Mouse (Mus musculus) hindbrain, embryonic 16.5 days (tissue): ENCODE measurements around the gene Ankrd54. TPM values are rescaled to one million over a fixed set of nuclear protein-coding genes. Genes with fewer than 3 reads are reported as not detected.

Experiments used
- ATAC-seq: fragments of 200-750 bp; cut with Nextera tagmentation; 2 replicates; pipeline ENCODE4 v1.8.0; 2017; ENCODE audit warnings: moderate TSS enrichment, moderate library complexity
- H3K27ac ChIP-seq: fragments of 300-500 bp; sonication (generic); 2 replicates; pipeline ENCODE4 v1.5.1; 2014; ENCODE audit warnings: low read depth, mild to moderate bottlenecking, control low read depth, low read length, moderate library complexity
- H3K27me3 ChIP-seq: fragments of 300-500 bp; sonication (generic); replicated peaks from 2 replicates; pipeline ENCODE4 v1.6.1; 2014; ENCODE audit warnings: low read length; ENCODE audit not compliant: control insufficient read depth, insufficient read depth
- H3K36me3 ChIP-seq: fragments of 300-500 bp; sonication (generic); 2 replicates; pipeline ENCODE4 v1.6.1; 2014; ENCODE audit warnings: mild to moderate bottlenecking, low read length, moderate library complexity, mixed read lengths; ENCODE audit not compliant: control insufficient read depth, insufficient read depth
- H3K4me1 ChIP-seq: fragments of 300-500 bp; sonication (generic); 2 replicates; pipeline ENCODE4 v1.6.1; 2014; ENCODE audit warnings: low read depth, low read length; ENCODE audit not compliant: control insufficient read depth, insufficient read depth
- H3K4me2 ChIP-seq: fragments of 300-500 bp; sonication (generic); 2 replicates; pipeline ENCODE4 v1.6.1; 2014; ENCODE audit warnings: mild to moderate bottlenecking, low read length, control low read depth, moderate library complexity
- H3K4me3 ChIP-seq: fragments of 300-500 bp; sonication (generic); 2 replicates; pipeline ENCODE4 v1.5.1; 2014; ENCODE audit warnings: mild to moderate bottlenecking, low read length, control low read depth, moderate library complexity
- H3K9ac ChIP-seq: fragments of 300-500 bp; sonication (generic); 2 replicates; pipeline ENCODE4 v1.6.1; 2014; ENCODE audit warnings: low read depth, mild to moderate bottlenecking, control low read depth, low read length, moderate library complexity
- H3K9me3 ChIP-seq: fragments of 300-500 bp; sonication (generic); 2 replicates; pipeline ENCODE4 v1.6.1; 2014; ENCODE audit warnings: mild to moderate bottlenecking, low read length, moderate library complexity; ENCODE audit not compliant: control insufficient read depth
- WGBS: fragments of 180-500 bp; shearing (Covaris S2); extraction: QIAGEN DNeasy Blood & Tissue Kit; methylation state at CpG from one replicate; pipeline ENCODE4 v1.1.7; 2014; 5-methylcytosine and 5-hydroxymethylcytosine counted together
- polyA plus RNA-seq: library from polyadenylated mRNA; unstranded; fragments of >200 nt; fragmentation: Nextera tagmentation; extraction: Ambion mirVana; gene quantifications from 2 replicates; pipeline ENCODE4 v1.2.1, GENCODE M21; 2015

The Ankrd54 gene
- polyA plus RNA-seq, 1 experiment from 2014 or later: 50.0 TPM

- H3K9ac ChIP-seq: no peak overlapping the region
- peaks cover 29% of the 10 kb centered on the region for H3K36me3 ChIP-seq
- WGBS: 66% methylated on average over 13 of the region's 13 CpGs
- H3K9me3 ChIP-seq: no peaks in the 10 kb centered on the region
- no peaks in the 10 kb centered on the region; the same call in 1 of the 2 replicates for H3K4me1 ChIP-seq
- H3K4me3 ChIP-seq: no peak overlapping the region
- H3K27me3 ChIP-seq: no peaks in the 10 kb centered on the region
- no peak for ATAC-seq
- H3K27ac ChIP-seq: no peak overlapping the region
- H3K4me2 ChIP-seq: no peak overlapping the region
These were observed 11.0 kb downstream of the Ankrd54 start for GRCm38 (mm10) chr15:79051461-79052360.

GRCm38 (mm10) chr15:79050964-79051363 is 11.7 kb downstream of the Ankrd54 start:
- Histone ChIP-seq H3K4me2 (no peak overlapping the region), H3K36me3 (peaks cover 24% of the 10 kb centered on the region), H3K27ac (no peak overlapping the region), H3K4me3 (no peak overlapping the region), H3K27me3 (no peaks in the 10 kb centered on the region), H3K9me3 (no peaks in the 10 kb centered on the region), H3K9ac (no peak overlapping the region), H3K4me1 (no peaks in the 10 kb centered on the region; the same call in 1 of the 2 replicates)
- 87% methylated on average over 2 of the region's 2 CpGs for WGBS
- no peak for ATAC-seq

GRCm38 (mm10) chr15:79050160-79050845 is 12.4 kb downstream of the Ankrd54 start:
- H3K4me2 ChIP-seq: no peak overlapping the region
- peaks cover 19% of the 10 kb centered on the region for H3K36me3 ChIP-seq
- WGBS: 48% methylated on average over 9 of the region's 9 CpGs
- no peak overlapping the region for H3K4me3 ChIP-seq
- H3K9ac ChIP-seq: peak overlapping the region; percentile 9; the same call in 1 of the 2 replicates
- H3K4me1 ChIP-seq: no peaks in the 10 kb centered on the region; the same call in 1 of the 2 replicates
- H3K9me3 ChIP-seq: no peaks in the 10 kb centered on the region
- no peak overlapping the region for H3K27ac ChIP-seq
- H3K27me3 ChIP-seq: no peaks in the 10 kb centered on the region
- peak; percentile 60 for ATAC-seq

GRCm38 (mm10) chr15:79048186-79048585 is 14.5 kb downstream of the Ankrd54 start:
- WGBS: 79% methylated on average over 4 of the region's 4 CpGs

GRCm38 (mm10) chr15:79044837-79045236 is 17.9 kb downstream of the Ankrd54 start:
- H3K36me3 ChIP-seq: no peaks in the 10 kb centered on the region
- no peak for ATAC-seq
- H3K4me3 ChIP-seq: no peak overlapping the region
- WGBS: 7% methylated on average over 4 of the region's 4 CpGs
- no peak overlapping the region for H3K27ac ChIP-seq
- peaks cover 10% of the 10 kb centered on the region for H3K27me3 ChIP-seq
- H3K4me2 ChIP-seq: no peak overlapping the region
- H3K9ac ChIP-seq: no peak overlapping the region
- peaks cover 7% of the 10 kb centered on the region for H3K4me1 ChIP-seq
- no peaks in the 10 kb centered on the region for H3K9me3 ChIP-seq

More at GRCm38 (mm10) chr15:79048186-79048585, 14.5 kb downstream of the Ankrd54 start:
- H3K27me3 ChIP-seq: 0 out of 2 replicates have a peak, but pooled peaks cover 2% of the 10 kb centered on the region
- no peak for ATAC-seq
- no peaks in the 10 kb centered on the region for H3K9me3 ChIP-seq
- peaks cover under 1% of the 10 kb centered on the region; the same call in 1 of the 2 replicates for H3K36me3 ChIP-seq
- no peak overlapping the region for H3K27ac ChIP-seq
- no peak overlapping the region for H3K4me3 ChIP-seq
- H3K4me2 ChIP-seq: no peak overlapping the region
- H3K4me1 ChIP-seq: no peaks in the 10 kb centered on the region; the same call in 1 of the 2 replicates
- H3K9ac ChIP-seq: no peak overlapping the region

GRCm38 (mm10) chr15:79042721-79043491 is 19.8 kb downstream of the Ankrd54 start:
- peak overlapping the region; percentile 79 for H3K4me2 ChIP-seq
- ATAC-seq: peak; percentile 71

GRCm38 (mm10) chr15:79041585-79041984 is 21.1 kb downstream of the Ankrd54 start, which contains the start of gene Galr3:
TSS of gene Galr3 (plus strand) at chr15:79041885.
- Histone ChIP-seq H3K9ac (peak within 1 kb of the TSS; percentile 70), H3K9me3 (no peaks in the 10 kb centered on the region), H3K27me3 (peaks cover 10% of the 10 kb centered on the region), H3K4me3 (peak within 1 kb of the TSS; percentile 58), H3K4me1 (peaks cover 10% of the 10 kb centered on the region), H3K36me3 (no peaks in the 10 kb centered on the region), H3K4me2 (peak within 1 kb of the TSS; percentile 79), H3K27ac (peak within 1 kb of the TSS; percentile 26; the same call in 1 of the 2 replicates)
- WGBS: 81% methylated on average over 6 of the region's 6 CpGs
- ATAC-seq: no peak

More at GRCm38 (mm10) chr15:79042721-79043491, 19.8 kb downstream of the Ankrd54 start:
- peaks cover 10% of the 10 kb centered on the region for H3K27me3 ChIP-seq
- peak overlapping the region; percentile 58 for H3K4me3 ChIP-seq
- H3K9me3 ChIP-seq: no peaks in the 10 kb centered on the region
- H3K9ac ChIP-seq: peak overlapping the region; percentile 70
- no peaks in the 10 kb centered on the region for H3K36me3 ChIP-seq
- under 1% methylated on average over 99 of the region's 105 CpGs for WGBS
- H3K4me1 ChIP-seq: peaks cover 8% of the 10 kb centered on the region
- H3K27ac ChIP-seq: peak overlapping the region; percentile 26; the same call in 1 of the 2 replicates

GRCm38 (mm10) chr15:79040501-79041416 is 21.9 kb downstream of the Ankrd54 start:
- H3K4me3 ChIP-seq: peak overlapping the region; percentile 31
- no peak for ATAC-seq
- peaks cover 10% of the 10 kb centered on the region for H3K27me3 ChIP-seq
- no peaks in the 10 kb centered on the region for H3K9me3 ChIP-seq
- H3K9ac ChIP-seq: peak overlapping the region; percentile 36; the same call in 1 of the 2 replicates
- H3K27ac ChIP-seq: no peak overlapping the region
- peaks cover 10% of the 10 kb centered on the region for H3K4me1 ChIP-seq
- peak overlapping the region; percentile 53 for H3K4me2 ChIP-seq
- 22% methylated on average over 24 of the region's 24 CpGs for WGBS
- no peaks in the 10 kb centered on the region for H3K36me3 ChIP-seq
